Mouse (Mus musculus) intestine, embryonic 15.5 days (tissue): ENCODE measurements around the gene Fam76a. TPM values are rescaled to one million over a fixed set of nuclear protein-coding genes. Genes with fewer than 3 reads are reported as not detected.

ENCODE experiments used
- ATAC-seq: fragments of 200-750 bp; cut with Nextera tagmentation; 2 replicates; pipeline ENCODE4 v1.8.0; 2017; ENCODE audit warnings: moderate TSS enrichment, moderate library complexity
- H3K27ac ChIP-seq: fragments of 300-500 bp; sonication (generic); 2 replicates; pipeline ENCODE4 v1.5.1; 2015; ENCODE audit warnings: mild to moderate bottlenecking, inconsistent platforms
- H3K27me3 ChIP-seq: fragments of 300-500 bp; sonication (generic); replicated peaks from 2 replicates; pipeline ENCODE4 v1.6.1; 2015; ENCODE audit warnings: inconsistent platforms
- H3K36me3 ChIP-seq: fragments of 300-500 bp; sonication (generic); 2 replicates; pipeline ENCODE4 v1.6.1; 2015; ENCODE audit warnings: inconsistent platforms
- H3K4me1 ChIP-seq: fragments of 300-500 bp; sonication (generic); replicated peaks from 2 replicates; pipeline ENCODE4 v1.6.1; 2015; ENCODE audit warnings: inconsistent platforms
- H3K4me2 ChIP-seq: fragments of 300-500 bp; sonication (generic); replicated peaks from 2 replicates; pipeline ENCODE4 v1.6.1; 2015; ENCODE audit warnings: mild to moderate bottlenecking, inconsistent platforms
- H3K4me3 ChIP-seq: fragments of 300-500 bp; sonication (generic); replicated peaks from 2 replicates; pipeline ENCODE4 v1.5.1; 2015; ENCODE audit warnings: inconsistent platforms
- H3K9ac ChIP-seq: fragments of 300-500 bp; sonication (generic); 2 replicates; pipeline ENCODE4 v1.6.1; 2015; ENCODE audit warnings: inconsistent platforms
- H3K9me3 ChIP-seq: fragments of 300-500 bp; sonication (generic); 2 replicates; pipeline ENCODE4 v1.6.1; 2016; ENCODE audit warnings: inconsistent platforms
- WGBS: fragments of 180-500 bp; shearing (Covaris S2); methylation state at CpG from one replicate; pipeline ENCODE4 v1.1.7; 2015; 5-methylcytosine and 5-hydroxymethylcytosine counted together
- polyA plus RNA-seq: library from polyadenylated mRNA; unstranded; fragments of >200 nt; fragmentation: Nextera tagmentation; extraction: Ambion mirVana; gene quantifications from 2 replicates; pipeline ENCODE4 v1.2.1, GENCODE M21; 2015

Gene Fam76a
- 41.8 and 45.3 TPM in 2 replicates for polyA plus RNA-seq

DNA sequence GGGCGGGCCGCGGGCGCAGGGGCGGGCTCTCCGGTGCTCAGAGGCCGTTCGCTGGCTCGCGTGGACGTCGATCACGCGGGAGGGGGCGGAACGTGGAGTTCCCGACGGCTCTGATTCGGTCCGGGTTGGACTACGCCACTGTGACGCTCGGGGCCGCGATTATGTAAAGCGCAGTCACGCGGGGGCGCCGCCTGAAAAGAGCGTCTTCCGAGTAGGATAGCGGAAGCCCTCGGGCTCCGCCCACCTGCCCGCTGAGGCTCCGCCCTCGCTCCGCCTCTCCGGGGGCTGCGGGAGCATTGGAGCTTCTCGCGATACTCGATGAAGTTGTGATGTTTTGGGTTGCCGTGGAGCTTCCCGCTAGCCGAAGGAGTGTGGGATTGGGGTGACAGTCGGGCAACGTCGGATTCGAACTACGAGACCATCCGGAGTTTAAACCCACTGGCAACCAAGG is at the start of gene Fam76a:
Gene Fam76a (minus strand): TSS at position 1 of the 451 bp plus-strand sequence.
- WGBS: under 1% methylated on average over 53 of the region's 53 CpGs
- Histone ChIP-seq H3K4me3 (peak within 1 kb of the TSS; percentile 99), H3K4me1 (peaks cover 3% of the 10 kb centered on the region; the same call in 1 of the 2 replicates), H3K27me3 (no peaks in the 10 kb centered on the region), H3K36me3 (peaks cover 7% of the 10 kb centered on the region; the same call in 1 of the 2 replicates), H3K4me2 (peak within 1 kb of the TSS; percentile 84), H3K27ac (peak within 1 kb of the TSS; percentile 86), H3K9me3 (no peaks in the 10 kb centered on the region), H3K9ac (peak within 1 kb of the TSS; percentile 91)
- ATAC-seq: peak; percentile 98

DNA sequence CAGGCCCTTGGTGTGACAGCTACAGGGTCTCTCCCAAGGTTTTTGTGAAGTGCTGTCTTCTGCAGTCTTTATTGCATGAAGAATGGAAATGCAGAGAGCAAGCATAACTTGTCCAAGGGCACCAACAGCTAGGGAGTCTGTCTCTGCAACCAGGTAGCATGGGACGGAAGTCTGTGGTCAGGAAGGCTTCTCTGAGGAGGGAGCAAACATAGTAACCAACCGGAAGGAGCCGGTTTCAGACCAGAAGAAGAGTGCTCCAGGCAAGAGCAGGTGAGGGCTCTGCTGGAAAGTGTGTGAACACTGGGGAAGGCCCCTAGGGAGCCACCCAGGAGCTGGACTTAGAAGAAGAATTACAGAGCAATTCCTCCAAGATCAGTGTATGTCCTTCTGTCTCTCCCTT is 49.7 kb upstream of the Fam76a start:
- H3K9ac ChIP-seq: no peak overlapping the region
- no peak overlapping the region for H3K27ac ChIP-seq
- no peaks in the 10 kb centered on the region for H3K36me3 ChIP-seq
- 69% methylated on average over 3 of the region's 3 CpGs for WGBS
- H3K27me3 ChIP-seq: peaks cover 19% of the 10 kb centered on the region; the same call in 1 of the 2 replicates
- H3K4me2 ChIP-seq: no peak overlapping the region
- H3K4me1 ChIP-seq: peaks cover 25% of the 10 kb centered on the region
- no peak for ATAC-seq
- H3K4me3 ChIP-seq: no peak overlapping the region
- no peaks in the 10 kb centered on the region for H3K9me3 ChIP-seq

DNA sequence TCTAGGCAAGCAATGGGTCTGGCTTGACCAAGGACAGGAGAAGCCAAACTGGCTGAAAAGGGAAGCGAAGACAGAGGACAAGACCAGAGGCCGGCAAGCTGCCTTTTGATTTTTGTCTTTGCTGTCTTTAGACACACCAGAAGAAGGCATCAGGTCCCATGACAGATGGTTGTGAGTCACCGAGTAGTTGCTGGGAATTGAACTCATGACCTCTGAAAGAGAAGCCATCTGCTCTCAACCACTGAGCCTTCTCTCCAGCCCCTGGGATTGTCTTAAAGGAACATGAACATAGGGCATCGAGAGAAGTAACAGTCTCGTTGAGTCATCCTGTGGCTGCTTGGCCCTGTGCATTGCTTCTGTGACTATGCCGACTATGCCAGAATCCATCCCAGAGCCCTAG is 49.2 kb upstream of the Fam76a start:
- Histone ChIP-seq H3K4me1 (peaks cover 25% of the 10 kb centered on the region), H3K36me3 (no peaks in the 10 kb centered on the region), H3K9ac (no peak overlapping the region), H3K9me3 (no peaks in the 10 kb centered on the region), H3K27me3 (peaks cover 19% of the 10 kb centered on the region; the same call in 1 of the 2 replicates), H3K27ac (no peak overlapping the region), H3K4me3 (no peak overlapping the region), H3K4me2 (no peak overlapping the region)
- no peak for ATAC-seq
- 73% methylated on average over 6 of the region's 6 CpGs for WGBS

DNA sequence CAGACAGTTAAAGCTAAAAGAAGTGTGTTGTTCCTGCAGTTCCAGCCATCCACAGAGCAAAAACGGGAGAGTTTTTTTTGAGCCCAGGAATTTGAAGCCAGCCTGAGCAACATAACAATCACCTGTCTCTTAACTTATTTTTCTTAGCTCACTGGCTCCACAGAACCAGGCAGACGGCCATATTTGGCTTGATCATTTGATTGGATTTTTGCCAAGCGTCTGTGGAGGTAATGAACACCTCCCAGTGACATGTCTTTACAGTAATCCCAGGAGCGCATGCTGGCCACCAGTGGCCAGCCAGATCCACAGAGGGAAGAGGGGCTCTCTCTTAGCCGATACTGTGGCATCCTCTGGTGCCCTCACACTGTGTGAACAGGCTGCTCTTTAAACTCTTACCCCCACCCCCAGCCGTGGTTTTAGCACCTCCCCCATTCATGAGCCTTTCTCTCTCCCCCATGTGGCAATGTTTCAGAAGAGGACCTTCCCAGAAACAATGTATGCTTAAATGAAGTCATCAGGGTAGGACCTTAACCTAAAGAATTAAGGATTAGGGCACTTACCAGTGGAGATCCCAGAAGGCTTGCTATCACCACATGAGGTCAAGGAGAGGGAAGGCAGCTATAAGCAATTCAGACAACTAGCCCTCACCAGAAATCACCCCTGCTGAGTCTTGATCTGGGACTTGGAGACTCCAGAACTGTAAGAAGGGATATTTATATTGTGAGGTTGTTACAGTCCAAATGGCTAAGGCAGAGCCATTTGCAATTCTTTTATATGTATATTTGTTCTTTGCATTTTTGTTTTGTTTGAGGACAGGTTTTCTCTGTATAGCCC is 46.0 kb upstream of the Fam76a start:
- no peaks in the 10 kb centered on the region for H3K36me3 ChIP-seq
- H3K4me3 ChIP-seq: no peak overlapping the region
- no peak for ATAC-seq
- H3K27me3 ChIP-seq: no peaks in the 10 kb centered on the region
- no peak overlapping the region for H3K27ac ChIP-seq
- H3K4me1 ChIP-seq: 0 out of 2 replicates have a peak, but pooled peaks cover 4% of the 10 kb centered on the region
- H3K4me2 ChIP-seq: no peak overlapping the region
- H3K9me3 ChIP-seq: no peaks in the 10 kb centered on the region
- H3K9ac ChIP-seq: no peak overlapping the region
- WGBS: 48% methylated on average over 6 of the region's 6 CpGs

DNA sequence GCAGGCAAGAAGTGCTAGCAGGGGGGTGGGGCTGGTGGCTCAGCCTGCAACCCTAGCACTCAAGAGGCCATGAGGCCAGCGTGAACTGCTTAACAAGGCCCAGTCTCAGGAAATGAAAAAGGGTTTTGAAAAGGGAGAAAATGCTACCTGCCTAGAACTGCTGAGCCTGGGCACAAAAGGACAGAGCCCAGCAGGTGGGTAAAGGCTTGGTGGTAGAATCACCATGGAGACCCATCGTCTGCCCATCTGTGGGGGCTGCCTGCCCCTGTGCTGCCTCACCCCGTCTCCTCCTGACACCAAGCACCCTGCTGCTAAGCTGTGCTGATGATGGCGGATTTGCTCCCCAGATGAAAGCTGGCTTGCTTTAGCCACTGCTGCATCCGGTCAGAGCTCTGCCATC is 42.1 kb upstream of the Fam76a start:
- H3K9me3 ChIP-seq: no peaks in the 10 kb centered on the region
- H3K27ac ChIP-seq: no peak overlapping the region
- no peaks in the 10 kb centered on the region for H3K27me3 ChIP-seq
- no peaks in the 10 kb centered on the region for H3K36me3 ChIP-seq
- no peak for ATAC-seq
- no peak overlapping the region for H3K4me3 ChIP-seq
- peaks cover 17% of the 10 kb centered on the region for H3K4me1 ChIP-seq
- no peak overlapping the region for H3K9ac ChIP-seq
- no peak overlapping the region for H3K4me2 ChIP-seq
- WGBS: 71% methylated on average over 5 of the region's 5 CpGs

DNA sequence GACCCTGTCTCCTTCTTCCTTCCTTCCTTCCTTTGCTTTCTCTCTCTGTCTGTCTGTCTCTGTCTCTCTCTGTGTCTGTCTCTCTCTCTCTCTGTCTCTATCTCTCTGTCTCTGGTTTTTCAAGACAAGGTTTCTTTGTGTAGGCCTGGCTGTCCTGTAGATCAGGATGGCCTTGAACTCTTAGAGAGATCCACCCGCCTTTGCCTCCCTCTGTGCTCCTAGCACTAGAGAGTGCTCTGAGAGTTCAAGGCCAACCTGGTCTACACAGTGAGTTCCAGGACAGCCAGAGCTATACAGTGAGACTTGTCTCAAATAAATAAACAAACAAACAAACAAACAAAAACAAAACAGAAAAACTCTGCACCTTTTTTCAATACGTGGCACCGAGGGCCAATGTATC is 41.7 kb upstream of the Fam76a start:
- Histone ChIP-seq H3K4me2 (no peak overlapping the region), H3K27me3 (no peaks in the 10 kb centered on the region), H3K4me1 (peaks cover 21% of the 10 kb centered on the region), H3K4me3 (no peak overlapping the region), H3K36me3 (no peaks in the 10 kb centered on the region), H3K27ac (no peak overlapping the region), H3K9ac (no peak overlapping the region), H3K9me3 (no peaks in the 10 kb centered on the region)
- WGBS: 54% methylated on average over 3 of the region's 3 CpGs
- ATAC-seq: no peak

DNA sequence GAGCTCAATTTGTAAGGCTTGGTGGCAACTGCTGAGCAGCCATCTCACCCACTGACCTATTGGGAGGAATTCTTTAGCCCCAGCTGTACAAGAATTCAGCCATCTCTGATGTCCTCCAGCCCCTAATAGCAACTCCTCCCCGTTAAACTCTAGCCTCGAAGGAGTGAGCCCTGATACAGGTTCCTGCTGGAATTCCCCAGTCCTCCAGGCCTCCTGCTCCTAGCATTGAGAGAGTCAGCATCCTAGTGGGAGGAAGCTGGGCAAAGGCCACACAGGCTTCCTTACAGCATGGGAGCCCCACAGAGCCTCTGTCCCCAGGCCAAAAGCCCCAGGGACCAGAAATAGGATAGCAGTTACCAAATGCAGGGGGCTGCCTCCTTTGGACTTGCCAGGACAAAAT is 41.1 kb upstream of the Fam76a start:
- H3K4me2 ChIP-seq: no peak overlapping the region
- H3K27me3 ChIP-seq: no peaks in the 10 kb centered on the region
- no peaks in the 10 kb centered on the region for H3K9me3 ChIP-seq
- no peak overlapping the region for H3K27ac ChIP-seq
- H3K9ac ChIP-seq: no peak overlapping the region
- H3K4me1 ChIP-seq: peaks cover 27% of the 10 kb centered on the region
- no peaks in the 10 kb centered on the region for H3K36me3 ChIP-seq
- no peak overlapping the region for H3K4me3 ChIP-seq
- ATAC-seq: no peak
- 43% methylated on average over 2 of the region's 2 CpGs for WGBS

DNA sequence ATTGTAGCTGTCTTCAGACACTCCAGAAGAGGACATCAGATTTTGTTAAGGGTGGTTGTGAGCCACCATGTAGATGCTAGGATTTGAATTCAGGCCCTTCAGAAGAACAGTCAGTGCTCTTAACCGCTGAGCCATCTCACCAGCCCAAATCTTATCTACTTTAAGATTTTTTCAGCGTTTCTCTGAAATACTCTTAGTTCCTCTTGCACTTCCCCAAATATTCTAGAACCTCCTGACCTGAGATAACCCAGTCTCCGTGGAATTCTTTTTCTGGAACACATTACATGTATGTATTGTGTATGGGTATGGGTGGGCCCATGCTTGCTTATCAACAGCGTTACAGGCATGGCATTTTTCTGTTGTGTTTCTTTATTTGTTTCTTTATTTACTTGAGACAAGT is 40.3 kb upstream of the Fam76a start:
- H3K27ac ChIP-seq: no peak overlapping the region
- no peaks in the 10 kb centered on the region for H3K27me3 ChIP-seq
- H3K4me2 ChIP-seq: no peak overlapping the region
- H3K4me3 ChIP-seq: no peak overlapping the region
- H3K9ac ChIP-seq: no peak overlapping the region
- no peak for ATAC-seq
- H3K4me1 ChIP-seq: peaks cover 28% of the 10 kb centered on the region
- H3K9me3 ChIP-seq: no peaks in the 10 kb centered on the region
- 87% methylated on average over 4 of the region's 4 CpGs for WGBS
- H3K36me3 ChIP-seq: no peaks in the 10 kb centered on the region

DNA sequence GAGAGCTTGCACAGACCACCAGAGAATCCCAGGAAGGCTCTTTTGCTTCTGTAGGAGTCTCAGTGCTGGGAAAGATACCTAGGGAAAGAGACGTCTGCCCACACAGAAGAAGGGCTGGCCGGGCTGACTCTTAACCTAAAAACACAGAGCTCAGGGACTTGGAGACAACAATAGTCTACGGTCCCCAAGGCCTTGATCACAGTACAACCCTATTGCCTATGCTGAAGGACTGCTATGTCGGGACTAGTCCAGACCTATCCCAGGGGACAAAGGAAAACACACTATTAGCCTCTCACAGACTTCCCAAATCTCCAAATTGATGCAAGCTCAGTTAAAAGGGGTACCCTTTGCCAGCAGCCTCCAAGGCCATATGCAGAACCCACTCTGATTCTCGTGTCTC is 39.5 kb upstream of the Fam76a start:
- no peak for ATAC-seq
- no peaks in the 10 kb centered on the region for H3K27me3 ChIP-seq
- H3K36me3 ChIP-seq: no peaks in the 10 kb centered on the region
- H3K4me1 ChIP-seq: peaks cover 28% of the 10 kb centered on the region
- WGBS: 81% methylated on average over 5 of the region's 5 CpGs
- no peak overlapping the region for H3K27ac ChIP-seq
- H3K4me2 ChIP-seq: no peak overlapping the region
- H3K9ac ChIP-seq: no peak overlapping the region
- no peaks in the 10 kb centered on the region for H3K9me3 ChIP-seq
- H3K4me3 ChIP-seq: no peak overlapping the region

DNA sequence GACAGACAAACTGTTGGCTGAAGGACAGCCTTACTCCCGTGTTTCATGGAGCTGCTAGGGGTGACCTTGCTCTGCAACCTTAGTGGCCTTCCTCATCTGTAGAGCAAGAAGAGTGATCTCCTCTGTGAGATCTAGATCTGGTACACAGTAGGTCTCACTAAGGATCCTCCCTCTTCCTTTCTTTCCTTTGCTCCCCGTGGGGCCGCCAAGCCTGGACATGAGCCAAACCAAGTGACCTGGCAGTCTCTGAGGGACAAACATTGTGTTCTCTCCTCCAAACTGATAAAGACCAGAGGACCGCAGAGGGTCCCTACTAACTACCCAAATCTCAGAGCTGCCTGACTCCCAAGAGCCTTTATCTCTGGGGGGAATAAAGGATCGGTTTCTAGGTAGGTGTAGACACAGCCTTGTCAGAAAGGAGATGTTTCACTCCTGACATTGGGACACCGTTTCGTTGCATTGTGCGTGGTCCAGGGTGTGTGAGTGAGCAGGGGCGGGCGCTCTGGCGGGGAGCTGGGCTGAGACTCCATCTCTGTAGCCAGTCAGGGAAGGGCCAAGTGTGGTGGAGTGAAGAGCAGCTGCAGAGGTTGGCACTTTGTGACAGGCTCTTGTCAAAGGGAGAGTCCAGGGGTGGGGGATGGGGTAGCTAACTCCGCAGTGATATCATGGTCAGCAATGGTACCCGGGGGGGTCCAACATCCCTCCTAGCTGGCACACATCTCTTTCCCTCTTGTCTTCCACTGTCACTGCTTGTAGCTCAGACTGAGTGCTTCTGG is 38.7 kb upstream of the Fam76a start:
- Histone ChIP-seq H3K27me3 (no peaks in the 10 kb centered on the region), H3K4me3 (no peak overlapping the region), H3K27ac (no peak overlapping the region), H3K4me2 (no peak overlapping the region), H3K36me3 (no peaks in the 10 kb centered on the region), H3K4me1 (peaks cover 29% of the 10 kb centered on the region), H3K9ac (no peak overlapping the region), H3K9me3 (no peaks in the 10 kb centered on the region)
- WGBS: 48% methylated on average over 13 of the region's 13 CpGs
- ATAC-seq: 0 out of 2 replicates have a peak, but pooled peaks have one; percentile 18

DNA sequence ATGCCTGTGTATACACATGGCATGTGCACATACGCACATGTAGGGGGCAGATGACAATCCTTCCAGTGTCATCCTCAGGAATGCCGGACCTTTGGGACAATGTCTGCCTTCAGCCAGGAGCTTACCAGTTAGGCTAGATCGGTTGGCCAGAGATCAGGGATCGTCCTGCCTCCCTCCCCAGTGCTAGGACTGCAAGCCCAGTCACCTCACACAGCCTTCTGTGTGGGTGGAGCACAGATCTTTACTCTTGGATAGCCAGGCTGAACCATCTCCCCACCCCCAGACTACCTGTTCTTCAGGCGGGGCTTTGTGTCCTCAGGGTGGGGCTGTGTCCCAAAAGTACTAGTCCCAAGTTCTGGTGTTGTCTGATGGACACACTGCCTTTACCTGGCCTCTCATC is 38.0 kb upstream of the Fam76a start:
- H3K27ac ChIP-seq: no peak overlapping the region
- peak; percentile 49 for ATAC-seq

DNA sequence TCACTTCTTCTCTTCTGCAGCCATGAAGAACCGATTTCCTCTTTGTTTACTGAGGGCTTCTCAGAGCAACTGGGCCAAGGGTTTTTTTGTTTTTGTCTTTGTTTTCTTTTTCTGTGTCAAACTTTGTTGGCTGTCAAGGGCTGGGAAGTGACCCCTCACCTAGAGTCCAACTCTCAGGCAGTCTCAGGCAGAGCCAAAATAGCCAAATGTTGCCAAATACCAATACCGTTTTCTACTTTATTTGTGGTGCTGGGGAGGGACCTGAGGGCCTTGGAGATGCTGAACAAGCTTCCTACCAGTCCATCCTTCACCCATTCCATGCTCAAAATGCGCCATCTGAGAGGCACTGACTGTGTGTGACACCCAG is 37.3 kb upstream of the Fam76a start:
- Histone ChIP-seq H3K27me3 (no peaks in the 10 kb centered on the region), H3K4me2 (no peak overlapping the region), H3K36me3 (no peaks in the 10 kb centered on the region), H3K9ac (no peak overlapping the region), H3K27ac (peak overlapping the region; percentile 84), H3K4me3 (no peak overlapping the region), H3K4me1 (peaks cover 41% of the 10 kb centered on the region), H3K9me3 (no peaks in the 10 kb centered on the region)
- 49% methylated on average over 3 of the region's 3 CpGs for WGBS
- ATAC-seq: no peak

More for the DNA sequence above, 38.0 kb upstream of the Fam76a start:
- Histone ChIP-seq H3K4me2 (no peak overlapping the region), H3K36me3 (no peaks in the 10 kb centered on the region), H3K4me1 (peaks cover 36% of the 10 kb centered on the region), H3K9ac (no peak overlapping the region), H3K27me3 (no peaks in the 10 kb centered on the region), H3K4me3 (no peak overlapping the region), H3K9me3 (no peaks in the 10 kb centered on the region)
- 46% methylated on average over 5 of the region's 5 CpGs for WGBS
